Mouse (Mus musculus) CD8-positive naive resting alpha-beta T cell, adult 2 months (primary cell): Measurements from ENCODE around the gene Pacs2.

Experiments used
- DNase-seq, 2 experiments: peaks; one replicate each; pipeline ENCODE4 v3.0.0; 2022; ENCODE audit warnings: low read depth in 2 of 2, low spot score in 2 of 2

Pacs2 gene

GRCm38 (mm10) chr12:113075063-113075454, 60.8 kb downstream of the Pacs2 start:
- peak; percentile 82 to 86 for DNase-seq

- no peak for DNase-seq
Measured at GRCm38 (mm10) chr12:113075486-113075885, 61.2 kb downstream of the Pacs2 start.

GRCm38 (mm10) chr12:113087276-113087675, 73.0 kb downstream of the Pacs2 start:
- DNase-seq = no peak

GRCm38 (mm10) chr12:113088026-113088425, 73.7 kb downstream of the Pacs2 start:
- DNase-seq = no peak

GRCm38 (mm10) chr12:113089107-113089506, 74.8 kb downstream of the Pacs2 start:
- no peak for DNase-seq

- DNase-seq = no peak
Measured at GRCm38 (mm10) chr12:113090053-113090452, 75.7 kb downstream of the Pacs2 start.

GRCm38 (mm10) chr12:113097040-113097439, 82.7 kb downstream of the Pacs2 start:
- no peak for DNase-seq

GRCm38 (mm10) chr12:113097749-113098281, 83.5 kb downstream of the Pacs2 start, which contains the start of gene Mta1:
Gene Mta1 (plus strand): TSS chr12:113098278.
- DNase-seq = no peak

- no peak for DNase-seq
Measured at GRCm38 (mm10) chr12:113098530-113099151, 84.3 kb downstream of the Pacs2 start.

- DNase-seq = no peak
Measured at GRCm38 (mm10) chr12:113099470-113100237, 85.3 kb downstream of the Pacs2 start.

GRCm38 (mm10) chr12:113100448-113101076, 86.3 kb downstream of the Pacs2 start:
- DNase-seq = no peak

- DNase-seq = no peak
Measured at GRCm38 (mm10) chr12:113101251-113101960, 87.1 kb downstream of the Pacs2 start.

- DNase-seq = peak; percentile 66 to 72
Measured at GRCm38 (mm10) chr12:113102461-113102860, 88.2 kb downstream of the Pacs2 start.

GRCm38 (mm10) chr12:113103846-113104451, 89.6 kb downstream of the Pacs2 start:
- no peak for DNase-seq

GRCm38 (mm10) chr12:113106386-113106785, 92.1 kb downstream of the Pacs2 start:
- DNase-seq = no peak

GRCm38 (mm10) chr12:113107431-113108124, 93.3 kb downstream of the Pacs2 start:
- no peak for DNase-seq

GRCm38 (mm10) chr12:113108528-113109283, 94.4 kb downstream of the Pacs2 start:
- DNase-seq = no peak

- no peak for DNase-seq
Measured at GRCm38 (mm10) chr12:113109801-113110200, 95.5 kb downstream of the Pacs2 start.

- no peak for DNase-seq
Measured at GRCm38 (mm10) chr12:113114141-113114540, 99.8 kb downstream of the Pacs2 start.
